Mouse (Mus musculus): ENCODE data around the gene Cyp3a59.
"Not testable (repeated sequence)": the region's sequence is repeated elsewhere in the genome, so short reads cannot be mapped to it uniquely, and the experiment has no call there.

Cyp3a59 gene

GRCm38 (mm10) chr5:146078945-146079344 is at the start of gene Cyp3a59:
Cyp3a59 (plus strand) TSS chr5:146079257.
- not testable (repeated sequence) for DNase-seq (ENCODE audit: low read depth in 2 of 2, low spot score in 2 of 2)

- no peak for DNase-seq (ENCODE audit: low read depth in 2 of 2, low spot score in 2 of 2)
Observed at GRCm38 (mm10) chr5:146070099-146070498, 9.0 kb upstream of the Cyp3a59 start.

- DNase-seq (ENCODE audit: low read depth in 2 of 2, low spot score in 2 of 2): no peak
Observed at GRCm38 (mm10) chr5:146147903-146148302, 68.8 kb downstream of the Cyp3a59 start.

- DNase-seq (ENCODE audit: low read depth in 2 of 2, low spot score in 2 of 2): no peak
Observed at GRCm38 (mm10) chr5:146150454-146150853, 71.4 kb downstream of the Cyp3a59 start.

GRCm38 (mm10) chr5:146158326-146158725 is 79.3 kb downstream of the Cyp3a59 start:
- DNase-seq (ENCODE audit: low read depth in 2 of 2, low spot score in 2 of 2): not testable (repeated sequence)

GRCm38 (mm10) chr5:146160439-146160838 is 81.4 kb downstream of the Cyp3a59 start, which contains the start of gene Gm5565:
Gm5565 (minus strand) TSS chr5:146160539.
- not testable (repeated sequence) for DNase-seq (ENCODE audit: low read depth in 2 of 2, low spot score in 2 of 2)

Measured in CD8-positive naive resting alpha-beta T cell, adult 2 months (primary cell).